Mouse (Mus musculus) liver, adult 2 months (tissue): Measurements from ENCODE around the gene Cmtm8.

Experiments used
- CTCF ChIP-seq: fragments of 200-500 bp; IDR thresholded peaks from 2 replicates; pipeline ENCODE4 v1.5.1; 2011; ENCODE audit warnings: low read depth, low read length, control low read depth
- POLR2A ChIP-seq: fragments of 200-500 bp; IDR thresholded peaks from 2 replicates; pipeline ENCODE4 v1.6.1; 2011; ENCODE audit warnings: low read length, control low read depth; ENCODE audit not compliant: insufficient read depth; ENCODE audit errors: extremely low read depth

- TF ChIP-seq CTCF (no peak), POLR2A (no peak)
Observed at GRCm38 (mm10) chr9:114768066-114768465, 75.9 kb downstream of the Cmtm8 start.
